Mouse (Mus musculus): Measurements from ENCODE around the gene Ppil1.

GRCm38 (mm10) chr17:29236111-29236510, 27.9 kb downstream of the Ppil1 start:
- no peak for TF ChIP-seq CTCF (conservative IDR thresholded peaks at IDR 0.05; ENCODE audit: low read length)
- no peak for TF ChIP-seq POU5F1 (IDR thresholded peaks at IDR 0.05; ENCODE audit: borderline replicate concordance, low read length)
